Mouse (Mus musculus) CH12.LX (cell line): ENCODE measurements around the gene Hexim2. TPM values are rescaled to one million over a fixed set of nuclear protein-coding genes. Genes with fewer than 3 reads are reported as not detected.
A peak's percentile ranks its signal among the peaks of the same experiment; 100 is the strongest.

Experiments
- DNase-seq: peaks from one replicate; pipeline ENCODE4 v3.0.0-alpha.2; 2013; ENCODE audit errors: extremely low read depth
- H3K27ac ChIP-seq: 2 replicates; pipeline ENCODE4 v1.5.1; 2012; ENCODE audit warnings: low read depth, mild to moderate bottlenecking, control low read depth, moderate library complexity; ENCODE audit not compliant: insufficient read depth
- H3K27me3 ChIP-seq: replicated peaks from 2 replicates; pipeline ENCODE3; 2012; ENCODE audit warnings: inconsistent platforms
- H3K36me3 ChIP-seq, 2 experiments: replicated peaks in 1 of 2; 2 replicates each; pipeline versions ENCODE3 to v1.6.1; 2012; ENCODE audit warnings: inconsistent platforms in 1 of 2, low read length in 1 of 2, mild to moderate bottlenecking in 1 of 2, mixed read lengths in 1 of 2, moderate library complexity in 1 of 2; ENCODE audit not compliant: control insufficient read depth in 1 of 2, insufficient read depth in 1 of 2
- H3K4me1 ChIP-seq, 2 experiments: 2 replicates each; pipeline ENCODE4 v1.6.1; 2012; ENCODE audit warnings: inconsistent platforms in 1 of 2, moderate library complexity in 1 of 2; ENCODE audit not compliant: insufficient read depth in 2 of 2, control insufficient read depth in 1 of 2
- H3K4me2 ChIP-seq: 2 replicates; pipeline ENCODE4 v1.6.1; 2012; ENCODE audit warnings: low read depth, mild to moderate bottlenecking, control low read depth; ENCODE audit not compliant: poor library complexity, insufficient read depth, severe bottlenecking
- H3K4me3 ChIP-seq, 3 experiments: fragments of 150-350 bp in 1 of 3; sonication (generic) in 1 of 3; replicated peaks in 1 of 3; 2 replicates each; pipeline versions ENCODE3 to v1.5.1; 2011 to 2012; ENCODE audit warnings: low read depth in 2 of 3, low read length in 2 of 3, mild to moderate bottlenecking in 2 of 3, moderate library complexity in 2 of 3, control low read depth in 1 of 3, improper control_type of control experiment in 1 of 3, inconsistent platforms in 1 of 3, mixed read lengths in 1 of 3; ENCODE audit not compliant: poor library complexity in 1 of 3
- H3K79me2 ChIP-seq: replicated peaks from 2 replicates; pipeline ENCODE4 v1.6.1; 2012; ENCODE audit warnings: mild to moderate bottlenecking, moderate library complexity; ENCODE audit not compliant: control insufficient read depth, poor library complexity, insufficient read depth, severe bottlenecking; ENCODE audit errors: extremely low read depth
- H3K9ac ChIP-seq: 2 replicates; pipeline ENCODE4 v1.6.1; 2012; ENCODE audit warnings: low read depth, mild to moderate bottlenecking, control low read depth, moderate library complexity; ENCODE audit not compliant: insufficient read depth
- H3K9me3 ChIP-seq: replicated peaks from 2 replicates; pipeline ENCODE3; 2012; ENCODE audit warnings: low read length, inconsistent platforms, mixed read lengths
- BHLHE40 ChIP-seq: IDR thresholded peaks from 2 replicates; pipeline ENCODE4 v1.6.1; 2011; ENCODE audit warnings: mild to moderate bottlenecking, low read depth, low read length, improper control_type of control experiment
- CHD1 ChIP-seq: IDR thresholded peaks from 2 replicates; pipeline ENCODE4 v1.6.1; 2012; ENCODE audit warnings: low read depth, low read length, improper control_type of control experiment, inconsistent platforms
- CHD2 ChIP-seq: IDR thresholded peaks from 2 replicates; pipeline ENCODE4 v1.6.1; 2011; ENCODE audit warnings: low read length, improper control_type of control experiment
- CTCF ChIP-seq, 2 experiments: IDR thresholded peaks in 1 of 2; conservative IDR thresholded peaks in 1 of 2; 2 replicates each; pipeline ENCODE4 v1.5.1; 2011 to 2012; ENCODE audit warnings: low read depth in 2 of 2, low read length in 2 of 2, improper control_type of control experiment in 1 of 2, inconsistent platforms in 1 of 2, mild to moderate bottlenecking in 1 of 2, moderate library complexity in 1 of 2
- E2F4 ChIP-seq: IDR thresholded peaks from 2 replicates; pipeline ENCODE4 v1.6.1; 2011; ENCODE audit warnings: low read depth, low read length, improper control_type of control experiment; ENCODE audit not compliant: insufficient replicate concordance
- ELF1 ChIP-seq: IDR thresholded peaks from 2 replicates; pipeline ENCODE4 v1.6.1; 2014; ENCODE audit warnings: low read depth, mild to moderate bottlenecking, inconsistent platforms, low read length, improper control_type of control experiment
- EP300 ChIP-seq: IDR thresholded peaks from 2 replicates; pipeline ENCODE4 v1.6.1; 2011; ENCODE audit warnings: low read length, improper control_type of control experiment
- ETS1 ChIP-seq: conservative IDR thresholded peaks from 2 replicates; pipeline ENCODE4 v1.6.1; 2012; ENCODE audit warnings: low read depth, mild to moderate bottlenecking, inconsistent platforms, low read length, improper control_type of control experiment, moderate library complexity
- GABPA ChIP-seq: IDR thresholded peaks from 2 replicates; pipeline ENCODE4 v1.6.1; 2012; ENCODE audit warnings: low read depth, low read length, improper control_type of control experiment, inconsistent platforms; ENCODE audit not compliant: insufficient replicate concordance
- HCFC1 ChIP-seq: IDR thresholded peaks from 2 replicates; pipeline ENCODE4 v1.6.1; 2012; ENCODE audit warnings: low read depth, mild to moderate bottlenecking, inconsistent platforms, low read length, improper control_type of control experiment
- IRF4 ChIP-seq: IDR thresholded peaks from 2 replicates; pipeline ENCODE4 v1.6.1; 2014; ENCODE audit warnings: low read depth, mild to moderate bottlenecking, inconsistent platforms, low read length, improper control_type of control experiment
- JUN ChIP-seq: IDR thresholded peaks from 2 replicates; pipeline ENCODE4 v1.6.1; 2011; ENCODE audit warnings: low read depth, mild to moderate bottlenecking, low read length, improper control_type of control experiment, moderate library complexity; ENCODE audit not compliant: insufficient read depth
- JUND ChIP-seq: conservative IDR thresholded peaks from 2 replicates; pipeline ENCODE4 v1.6.1; 2011; ENCODE audit warnings: low read depth, low read length, improper control_type of control experiment
- KAT2A ChIP-seq: IDR thresholded peaks from 2 replicates; pipeline ENCODE4 v1.6.1; 2012; ENCODE audit warnings: low read length, improper control_type of control experiment, inconsistent platforms; ENCODE audit not compliant: insufficient replicate concordance
- MAFK ChIP-seq: IDR thresholded peaks from 2 replicates; pipeline ENCODE4 v1.6.1; 2011; ENCODE audit warnings: low read length, improper control_type of control experiment; ENCODE audit not compliant: insufficient replicate concordance
- MAX ChIP-seq: IDR thresholded peaks from 2 replicates; pipeline ENCODE4 v1.6.1; 2011; ENCODE audit warnings: low read length, improper control_type of control experiment
- MAZ ChIP-seq: IDR thresholded peaks from 2 replicates; pipeline ENCODE4 v1.6.1; 2012; ENCODE audit warnings: low read depth, mild to moderate bottlenecking, inconsistent platforms, low read length, improper control_type of control experiment, moderate library complexity
- MEF2A ChIP-seq: IDR thresholded peaks from 2 replicates; pipeline ENCODE4 v1.6.1; 2014; ENCODE audit warnings: low read depth, mild to moderate bottlenecking, inconsistent platforms, low read length, improper control_type of control experiment, borderline replicate concordance
- MXI1 ChIP-seq: IDR thresholded peaks from 2 replicates; pipeline ENCODE4 v1.6.1; 2011; ENCODE audit warnings: mild to moderate bottlenecking, low read depth, low read length, improper control_type of control experiment
- MYC ChIP-seq: IDR thresholded peaks from 2 replicates; pipeline ENCODE4 v1.6.1; 2011; ENCODE audit warnings: low read depth, mild to moderate bottlenecking, improper control_type of control experiment, low read length
- NELFE ChIP-seq: IDR thresholded peaks from 2 replicates; pipeline ENCODE4 v1.6.1; 2011; ENCODE audit warnings: low read depth, low read length, improper control_type of control experiment
- NRF1 ChIP-seq: IDR thresholded peaks from 2 replicates; pipeline ENCODE4 v1.6.1; 2014; ENCODE audit warnings: low read depth, mild to moderate bottlenecking, inconsistent platforms, low read length, improper control_type of control experiment, moderate library complexity
- PAX5 ChIP-seq: IDR thresholded peaks from 2 replicates; pipeline ENCODE4 v1.6.1; 2012; ENCODE audit warnings: low read length, inconsistent platforms, mixed read lengths
- POLR2A ChIP-seq: IDR thresholded peaks from 2 replicates; pipeline ENCODE4 v1.6.1; 2011; ENCODE audit warnings: low read depth, mild to moderate bottlenecking, improper control_type of control experiment, low read length
- POLR2AphosphoS2 ChIP-seq: IDR thresholded peaks from 2 replicates; pipeline ENCODE4 v1.6.1; 2011; ENCODE audit warnings: low read depth, low read length, improper control_type of control experiment
- RAD21 ChIP-seq: IDR thresholded peaks from 2 replicates; pipeline ENCODE4 v1.6.1; 2011; ENCODE audit warnings: low read depth, mild to moderate bottlenecking, low read length, improper control_type of control experiment, moderate library complexity
- RCOR1 ChIP-seq: conservative IDR thresholded peaks from 2 replicates; pipeline ENCODE4 v1.6.1; 2012; ENCODE audit warnings: low read depth, mild to moderate bottlenecking, inconsistent platforms, low read length, improper control_type of control experiment
- SIN3A ChIP-seq: IDR thresholded peaks from 2 replicates; pipeline ENCODE4 v1.6.1; 2012; ENCODE audit warnings: low read length, improper control_type of control experiment, inconsistent platforms
- SMC3 ChIP-seq: IDR thresholded peaks from 2 replicates; pipeline ENCODE4 v1.6.1; 2011; ENCODE audit warnings: low read depth, low read length, improper control_type of control experiment
- TBP ChIP-seq: conservative IDR thresholded peaks from 2 replicates; pipeline ENCODE4 v1.6.1; 2011; ENCODE audit warnings: low read depth, low read length, improper control_type of control experiment
- TCF12 ChIP-seq: IDR thresholded peaks from 2 replicates; pipeline ENCODE4 v1.6.1; 2014; ENCODE audit warnings: low read depth, mild to moderate bottlenecking, inconsistent platforms, low read length, improper control_type of control experiment
- UBTF ChIP-seq: IDR thresholded peaks from 2 replicates; pipeline ENCODE4 v1.6.1; 2012; ENCODE audit warnings: low read depth, mild to moderate bottlenecking, inconsistent platforms, low read length, improper control_type of control experiment, moderate library complexity
- USF1 ChIP-seq: IDR thresholded peaks from 2 replicates; pipeline ENCODE4 v1.6.1; 2014; ENCODE audit warnings: low read depth, mild to moderate bottlenecking, inconsistent platforms, low read length, improper control_type of control experiment
- USF2 ChIP-seq: conservative IDR thresholded peaks from 2 replicates; pipeline ENCODE4 v1.6.1; 2011; ENCODE audit warnings: low read depth, low read length, improper control_type of control experiment
- ZC3H11A ChIP-seq: IDR thresholded peaks from 2 replicates; pipeline ENCODE4 v1.6.1; 2012; ENCODE audit warnings: low read depth, mild to moderate bottlenecking, inconsistent platforms, low read length, improper control_type of control experiment
- ZKSCAN1 ChIP-seq: IDR thresholded peaks from 2 replicates; pipeline ENCODE4 v1.6.1; 2012; ENCODE audit warnings: low read depth, inconsistent platforms, low read length, improper control_type of control experiment, borderline replicate concordance
- ZMIZ1 ChIP-seq: IDR thresholded peaks from 2 replicates; pipeline ENCODE4 v1.6.1; 2012; ENCODE audit warnings: low read depth, mild to moderate bottlenecking, inconsistent platforms, low read length, improper control_type of control experiment
- ZNF384 ChIP-seq: IDR thresholded peaks from 2 replicates; pipeline ENCODE4 v1.6.1; 2012; ENCODE audit warnings: low read depth, low read length, improper control_type of control experiment, inconsistent platforms
- dilution Hi-C: fragments of 300-500 bp; cut with MboI; formaldehyde crosslinking; loops from 2 replicates; pipeline ENCODE4 v1.14.3; 2020; ENCODE audit warnings: low sequenced_read_pairs; ENCODE audit not compliant: extremely low pct_unique_long_range_greater_than_20kb, extremely low pct_ligation_motif_present
- in situ Hi-C: fragments of 300-500 bp; cut with MboI; formaldehyde crosslinking; loops from 3 replicates; pipeline ENCODE4 v1.14.3; 2019; ENCODE audit warnings: low sequenced_read_pairs, low pct_ligation_motif_present, low pct_unique_long_range_greater_than_20kb, mixed read lengths
- polyA plus RNA-seq: library from polyadenylated mRNA; unstranded; fragments of >175 nt; gene quantifications from 2 replicates; pipeline ENCODE4 v1.2.1, GENCODE M21; 2012; ENCODE audit warnings: low read depth; ENCODE audit not compliant: insufficient read length
- total RNA-seq, 2 experiments: library from RNA; depleted of rRNA; stranded (reverse); fragments of 300-350 nt in 1 of 2; fragments of >200 nt in 1 of 2; gene quantifications; 2 replicates each; pipeline ENCODE4 v1.2.3; 2012 to 2014

Hexim2 gene
- total and polyA plus RNA-seq, 3 experiments: 27.0 to 33.3 (median 28.8) TPM

GRCm38 (mm10) chr11:103170494-103171285 lies 38.5 kb downstream of the Hexim2 start, which contains the start of gene Fmnl1:
Gene Fmnl1 (plus strand): TSS chr11:103171107.
- no peak; the same call in 1 of the 2 replicates for TF ChIP-seq POLR2A
- no peak for TF ChIP-seq PAX5
- TF ChIP-seq NRF1: peak; percentile 12; the same call in 1 of the 2 replicates
- no peak for TF ChIP-seq MAZ
- no peak for TF ChIP-seq BHLHE40
- TF ChIP-seq RAD21: peak; percentile 4
- TF ChIP-seq CTCF (conservative IDR thresholded peaks at IDR 0.05 in 1 of 2, IDR thresholded peaks at IDR 0.05 in 1 of 2; ENCODE audit: low read depth in 2 of 2, low read length in 2 of 2): peak in 1 of 2 experiments; percentile 19; a peak in 1 of 4 replicates
- TF ChIP-seq MAFK: no peak
- no peak for TF ChIP-seq USF1
- no peak for TF ChIP-seq ZMIZ1
- TF ChIP-seq MEF2A: peak; percentile 68
- TF ChIP-seq IRF4: peak; percentile 72
- TF ChIP-seq ZNF384: no peak
- no peak for TF ChIP-seq POLR2AphosphoS2
- no peak for TF ChIP-seq TBP
- TF ChIP-seq ZKSCAN1: no peak
- peak; percentile 37 for TF ChIP-seq SIN3A
- TF ChIP-seq KAT2A: no peak
- TF ChIP-seq CHD2: no peak
- TF ChIP-seq MYC: no peak
- TF ChIP-seq NELFE: no peak
- no peak for TF ChIP-seq JUN
- peak; percentile 5; the same call in 1 of the 2 replicates for TF ChIP-seq HCFC1
- no peak for TF ChIP-seq JUND
- TF ChIP-seq RCOR1: no peak
- TF ChIP-seq E2F4: no peak
- peak; percentile 18; the same call in 1 of the 2 replicates for TF ChIP-seq SMC3
- TF ChIP-seq MAX: no peak
- TF ChIP-seq CHD1: no peak
- peak; percentile 35; the same call in 1 of the 2 replicates for TF ChIP-seq EP300
- TF ChIP-seq ETS1: no peak
- peak; percentile 66; the same call in 1 of the 2 replicates for TF ChIP-seq TCF12
- no peak for TF ChIP-seq GABPA
- TF ChIP-seq ZC3H11A: no peak
- TF ChIP-seq USF2: no peak
- TF ChIP-seq MXI1: no peak
- TF ChIP-seq ELF1: peak; percentile 58
- peak; percentile 98 for TF ChIP-seq UBTF
- TF ChIP-seq, all 38 proteins: peak for 12
- peak within 1 kb of the TSS; percentile 93 for H3K4me2 ChIP-seq
- H3K79me2 ChIP-seq: peaks cover 32% of the 10 kb centered on the region
- H3K9me3 ChIP-seq: peaks cover 8% of the 10 kb centered on the region
- peak within 1 kb of the TSS; percentile 58 for H3K9ac ChIP-seq
- dilution Hi-C loops: no loop called here
- in situ Hi-C loops: loop anchor here (5.0 to 25.0 kb wide), 3 partner anchors 102 to 392 kb away; no protein-coding TSS in a partner anchor
- peak; percentile 41 for DNase-seq
- H3K27ac ChIP-seq: peak within 1 kb of the TSS; percentile 99
- peak within 1 kb of the TSS; percentile 69 to 79 (median 78) for H3K4me3 ChIP-seq
- H3K4me1 ChIP-seq: peaks cover 11 to 62% of the 10 kb centered on the region in 2 experiments
- no peaks in the 10 kb centered on the region for H3K36me3 ChIP-seq
- H3K27me3 ChIP-seq: no peaks in the 10 kb centered on the region
